Mouse (Mus musculus) kidney, postnatal 0 days (tissue): ENCODE data around the gene Olfr430. TPM values are rescaled to one million over a fixed set of nuclear protein-coding genes. Genes with fewer than 3 reads are reported as not detected.
A peak's percentile ranks its signal among the peaks of the same experiment; 100 is the strongest.
"Not testable (repeated sequence)": the region's sequence is repeated elsewhere in the genome, so short reads cannot be mapped to it uniquely, and the experiment has no call there.

Experiments
- ATAC-seq: fragments of 200-750 bp; cut with Nextera tagmentation; replicated peaks from 2 replicates; pipeline ENCODE4 v1.8.0; 2017; ENCODE audit warnings: low read depth, moderate number of reproducible peaks, moderate TSS enrichment, moderate library complexity; ENCODE audit not compliant: low FRiP score
- DNase-seq: peaks from one replicate; pipeline ENCODE4 v3.0.0-alpha.2; 2016; ENCODE audit warnings: low spot score
- H3K27ac ChIP-seq: fragments of 300-500 bp; sonication (generic); 2 replicates; pipeline ENCODE4 v1.5.1; 2014; ENCODE audit warnings: mild to moderate bottlenecking
- H3K27me3 ChIP-seq: fragments of 300-500 bp; sonication (generic); 2 replicates; pipeline ENCODE4 v1.6.1; 2014; ENCODE audit warnings: low read length, mixed read lengths; ENCODE audit not compliant: insufficient read depth
- H3K36me3 ChIP-seq: fragments of 300-500 bp; sonication (generic); 2 replicates; pipeline ENCODE4 v1.6.1; 2014; ENCODE audit warnings: low read length, mixed read lengths; ENCODE audit not compliant: insufficient read depth
- H3K4me1 ChIP-seq: fragments of 300-500 bp; sonication (generic); replicated peaks from 2 replicates; pipeline ENCODE4 v1.6.1; 2014; ENCODE audit warnings: antibody characterized with exemption, low read length, mixed read lengths; ENCODE audit not compliant: insufficient read depth
- H3K4me2 ChIP-seq: fragments of 300-500 bp; sonication (generic); 2 replicates; pipeline ENCODE4 v1.6.1; 2014; ENCODE audit warnings: mild to moderate bottlenecking, low read length, moderate library complexity, mixed read lengths
- H3K4me3 ChIP-seq: fragments of 300-500 bp; sonication (generic); replicated peaks from 2 replicates; pipeline ENCODE4 v1.5.1; 2014; ENCODE audit warnings: low read depth, low read length
- H3K9ac ChIP-seq: fragments of 300-500 bp; sonication (generic); 2 replicates; pipeline ENCODE4 v1.6.1; 2014; ENCODE audit warnings: low read depth, low read length
- H3K9me3 ChIP-seq: fragments of 300-500 bp; sonication (generic); replicated peaks from 2 replicates; pipeline ENCODE4 v1.6.1; 2016; ENCODE audit warnings: low read length, inconsistent platforms, mixed read lengths
- CTCF ChIP-seq: IDR thresholded peaks from 2 replicates; pipeline ENCODE4 v1.5.1; 2016; ENCODE audit warnings: antibody characterized with exemption, low read depth, mild to moderate bottlenecking, moderate library complexity
- WGBS: fragments of 180-500 bp; shearing (Covaris S2); extraction: QIAGEN DNeasy Blood & Tissue Kit; methylation state at CpG from one replicate; pipeline ENCODE4 v1.1.7; 2014; 5-methylcytosine and 5-hydroxymethylcytosine counted together
- polyA plus RNA-seq: library from polyadenylated mRNA; unstranded; fragments of >200 nt; fragmentation: Nextera tagmentation; extraction: Ambion mirVana; gene quantifications from 2 replicates; pipeline ENCODE4 v1.2.1, GENCODE M21; 2015

Olfr430 gene
- not detected in 2 replicates for polyA plus RNA-seq

DNA sequence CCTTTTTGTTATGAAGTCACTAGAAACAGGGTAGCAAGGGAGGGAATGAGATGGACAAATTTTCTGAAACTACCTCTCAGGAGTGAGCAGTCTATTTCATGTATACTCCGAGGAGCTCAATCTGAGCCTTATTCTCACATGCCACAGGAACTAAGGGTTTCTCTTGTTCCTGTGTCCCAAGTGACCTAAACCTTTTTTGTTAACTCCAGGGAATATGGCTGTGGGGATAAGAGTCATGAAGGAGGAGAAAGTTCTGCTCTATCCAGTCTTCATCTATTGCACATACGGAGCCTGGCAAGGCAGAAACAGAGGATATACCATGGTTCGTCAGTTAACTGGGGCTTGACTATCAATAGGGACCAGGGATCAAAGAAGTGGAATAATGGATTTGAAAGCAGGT is at the start of gene Olfr430:
Gene Olfr430, plus strand, starts transcription at position 301 of the 400 bp plus-strand sequence.
- ATAC-seq (no peak), DNase-seq (no peak)
- 90% methylated on average over 3 of the region's 3 CpGs for WGBS
- Histone ChIP-seq H3K27ac (no peak within 1 kb of the TSS), H3K27me3 (no peaks in the 10 kb centered on the region), H3K4me1 (no peaks in the 10 kb centered on the region), H3K9me3 (no peaks in the 10 kb centered on the region), H3K9ac (no peak within 1 kb of the TSS), H3K4me3 (no peak within 1 kb of the TSS), H3K36me3 (no peaks in the 10 kb centered on the region), H3K4me2 (no peak within 1 kb of the TSS)
- no peak for TF ChIP-seq CTCF

DNA sequence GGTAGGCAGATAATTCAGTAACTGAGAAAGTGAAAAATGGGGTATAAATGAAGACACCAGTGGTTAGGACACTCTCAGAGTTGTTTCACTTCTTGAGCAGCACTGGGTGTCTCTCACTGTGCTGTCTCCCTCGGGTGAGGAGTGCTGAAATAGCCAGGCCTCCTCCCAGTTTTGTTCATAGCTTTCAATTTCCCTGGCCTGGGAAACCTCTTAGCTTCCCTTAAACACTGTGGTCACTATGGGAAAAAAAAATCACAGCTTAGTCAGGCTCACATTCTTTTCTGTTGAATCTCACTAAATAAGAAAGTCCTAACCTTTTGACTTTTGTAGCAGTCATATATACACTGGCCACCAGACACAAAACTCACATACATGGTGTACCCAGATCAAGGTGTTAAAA is 34.7 kb upstream of the Olfr430 start, which contains the start of gene Ifi205:
Gene Ifi205, minus strand, starts transcription at position 113 of the 400 bp plus-strand sequence.
- Histone ChIP-seq H3K4me3 (no peak within 1 kb of the TSS), H3K9me3 (no peaks in the 10 kb centered on the region), H3K4me1 (no peaks in the 10 kb centered on the region), H3K4me2 (no peak within 1 kb of the TSS), H3K27ac (no peak within 1 kb of the TSS), H3K27me3 (no peaks in the 10 kb centered on the region), H3K36me3 (no peaks in the 10 kb centered on the region), H3K9ac (no peak within 1 kb of the TSS)
- no peak for ATAC-seq
- DNase-seq, result no peak
- 43% methylated on average over 1 of the region's 1 CpGs for WGBS
- no peak for TF ChIP-seq CTCF

DNA sequence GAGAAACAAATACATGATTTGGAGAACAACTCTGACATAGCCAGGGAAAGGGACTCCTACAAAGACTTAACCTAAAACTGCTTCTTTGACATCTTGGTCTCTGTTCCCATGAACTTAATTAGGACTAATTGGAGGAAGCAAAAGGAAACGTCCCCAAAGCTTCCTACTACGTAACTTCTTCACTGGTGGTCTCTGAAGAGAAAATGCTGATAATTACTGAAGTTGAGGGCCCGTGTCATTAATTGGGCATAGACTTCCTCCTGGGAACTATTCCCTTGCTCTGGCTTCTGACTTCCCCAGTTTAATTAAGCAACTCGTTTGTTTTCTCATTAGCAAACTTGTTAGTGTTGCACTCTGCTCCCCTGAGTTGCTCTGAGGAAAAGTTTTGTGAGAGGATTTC is 30.6 kb upstream of the Olfr430 start:
- Histone ChIP-seq H3K9me3 (no peaks in the 10 kb centered on the region), H3K9ac (no peak overlapping the region), H3K36me3 (no peaks in the 10 kb centered on the region), H3K4me3 (no peak overlapping the region), H3K27ac (no peak overlapping the region), H3K27me3 (no peaks in the 10 kb centered on the region), H3K4me2 (no peak overlapping the region), H3K4me1 (no peaks in the 10 kb centered on the region)
- no peak for ATAC-seq
- WGBS, result 58% methylated on average over 4 of the region's 4 CpGs
- TF ChIP-seq CTCF, result no peak
- no peak for DNase-seq

DNA sequence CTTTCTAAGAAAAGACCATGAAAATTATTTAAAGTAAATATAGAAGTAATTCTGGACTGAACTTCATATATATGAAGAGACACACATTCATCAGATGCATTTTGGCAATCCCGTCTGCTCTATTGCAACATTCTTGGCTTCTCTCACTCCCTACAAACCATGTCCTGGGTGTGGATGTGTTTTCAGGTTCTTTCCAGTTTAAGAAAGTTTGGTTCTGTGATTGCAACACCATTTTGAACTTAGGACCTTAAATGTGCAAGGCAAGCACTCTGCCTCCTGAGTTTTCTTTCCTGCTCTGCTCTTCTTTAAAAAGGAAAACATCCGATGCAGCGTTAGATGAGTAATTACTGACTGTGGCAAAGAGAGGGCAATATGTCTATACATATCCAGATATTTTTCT is 27.9 kb upstream of the Olfr430 start:
- Histone ChIP-seq H3K36me3 (no peaks in the 10 kb centered on the region), H3K4me3 (no peak overlapping the region), H3K27ac (no peak overlapping the region), H3K27me3 (no peaks in the 10 kb centered on the region), H3K9me3 (no peaks in the 10 kb centered on the region), H3K9ac (no peak overlapping the region), H3K4me2 (no peak overlapping the region), H3K4me1 (no peaks in the 10 kb centered on the region)
- DNase-seq, result no peak
- ATAC-seq, result no peak
- TF ChIP-seq CTCF, result no peak
- 84% methylated on average over 3 of the region's 3 CpGs for WGBS

DNA sequence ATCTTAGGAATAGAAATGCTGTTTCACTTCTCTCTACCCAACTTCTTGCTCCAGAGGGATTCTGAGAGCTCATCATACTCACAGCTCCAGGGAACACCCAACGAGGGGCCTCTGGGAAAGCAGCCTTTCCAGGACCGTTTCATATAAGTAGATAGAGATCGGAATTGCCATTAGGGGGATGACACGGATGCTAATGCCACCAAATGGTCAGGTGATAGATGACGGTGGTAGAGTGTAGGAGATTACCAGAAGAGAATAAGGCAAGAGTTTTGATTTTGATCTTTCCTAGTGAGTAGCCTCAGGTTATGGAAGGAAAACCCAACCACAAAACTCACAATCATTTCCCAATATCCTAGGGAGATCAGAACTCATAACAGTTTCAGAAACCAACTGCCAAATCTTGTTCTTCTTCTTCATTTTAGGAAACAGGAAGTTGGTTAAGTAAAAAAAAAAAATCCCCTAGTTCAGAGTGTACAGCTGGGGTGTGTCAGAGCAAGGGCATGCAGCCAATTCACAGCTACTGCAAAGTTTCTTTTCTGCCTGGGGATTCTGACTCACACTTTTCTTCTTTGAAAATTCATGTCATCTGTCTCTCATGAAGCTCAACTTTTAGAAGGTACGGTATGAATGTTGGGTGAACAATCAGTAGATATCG is 25.8 kb upstream of the Olfr430 start, which contains the start of gene Olfr433:
Gene Olfr433, plus strand, starts transcription at position 183 of the 655 bp plus-strand sequence.
- Histone ChIP-seq H3K36me3 (no peaks in the 10 kb centered on the region), H3K27me3 (no peaks in the 10 kb centered on the region), H3K27ac (no peak within 1 kb of the TSS), H3K4me1 (no peaks in the 10 kb centered on the region), H3K4me2 (no peak within 1 kb of the TSS), H3K9me3 (no peaks in the 10 kb centered on the region), H3K4me3 (no peak within 1 kb of the TSS), H3K9ac (no peak within 1 kb of the TSS)
- no peak for ATAC-seq
- WGBS, result 65% methylated on average over 7 of the region's 7 CpGs
- DNase-seq, result peak; percentile 75
- no peak for TF ChIP-seq CTCF

DNA sequence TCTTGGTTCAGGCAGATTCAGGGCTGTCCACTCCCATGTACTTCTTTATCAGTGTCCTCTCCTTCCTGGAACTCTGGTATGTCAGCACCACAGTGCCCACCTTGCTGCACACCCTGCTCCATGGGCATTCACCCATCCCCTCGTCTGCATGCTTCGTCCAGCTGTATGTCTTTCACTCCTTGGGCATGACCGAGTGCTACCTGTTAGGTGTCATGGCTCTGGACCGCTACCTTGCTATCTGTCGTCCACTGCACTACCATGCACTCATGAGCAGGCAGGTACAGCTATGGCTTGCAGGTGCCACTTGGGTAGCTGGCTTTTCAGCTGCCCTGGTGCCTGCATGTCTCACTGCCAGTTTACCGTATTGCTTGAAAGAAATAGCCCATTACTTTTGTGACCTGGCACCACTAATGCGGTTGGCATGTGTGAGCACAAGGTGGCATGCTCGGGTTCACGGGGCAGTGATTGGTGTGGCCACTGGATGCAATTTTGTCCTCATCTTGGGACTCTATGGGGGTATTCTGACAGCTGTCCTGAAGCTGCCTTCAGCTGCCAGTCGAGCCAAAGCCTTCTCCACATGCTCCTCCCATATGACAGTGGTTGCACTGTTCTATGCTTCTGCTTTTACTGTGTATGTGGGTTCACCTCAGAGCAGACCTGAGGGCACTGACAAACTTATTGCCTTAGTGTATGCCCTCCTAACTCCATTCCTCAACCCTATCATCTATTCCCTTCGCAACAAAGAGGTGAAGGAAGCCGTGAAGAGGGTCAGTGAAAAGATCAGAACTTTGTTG is 24.1 kb upstream of the Olfr430 start:
- H3K4me3 ChIP-seq, H3K36me3 ChIP-seq, DNase-seq, H3K27ac ChIP-seq, H3K9me3 ChIP-seq, H3K4me2 ChIP-seq, H3K9ac ChIP-seq, H3K4me1 ChIP-seq, ATAC-seq, H3K27me3 ChIP-seq: not testable (repeated sequence)
- 90% methylated on average over 12 of the region's 12 CpGs for WGBS
